Mouse (Mus musculus): ENCODE results near the gene S100a13.

S100a13 gene

GRCm38 (mm10) chr3:90549676-90550420 is 35.6 kb downstream of the S100a13 start:
- in situ Hi-C loops (cut with MboI, MseI): no loop called here

- in situ Hi-C loops (cut with MboI, MseI): no loop called here
Observed at GRCm38 (mm10) chr3:90550421-90550790, 36.2 kb downstream of the S100a13 start.

GRCm38 (mm10) chr3:90552231-90552630 is 38.0 kb downstream of the S100a13 start:
- in situ Hi-C loops (cut with MboI, MseI): no loop called here

- in situ Hi-C loops (cut with MboI, MseI): no loop called here
Observed at GRCm38 (mm10) chr3:90555954-90556353, 41.7 kb downstream of the S100a13 start.

GRCm38 (mm10) chr3:90560008-90560628 is 45.9 kb downstream of the S100a13 start, which contains the start of gene S100a3:
S100a3 (plus strand) TSS chr3:90560578.
- in situ Hi-C loops (cut with MboI, MseI): no loop called here

Measured in T-helper 2 cell (primary cell).